Mouse (Mus musculus): ENCODE measurements around the gene Lsm14a.
A peak's percentile ranks its signal among the peaks of the same experiment; 100 is the strongest.
"Not testable (repeated sequence)": the region's sequence is repeated elsewhere in the genome, so short reads cannot be mapped to it uniquely, and the experiment has no call there.

Gene Lsm14a

DNA sequence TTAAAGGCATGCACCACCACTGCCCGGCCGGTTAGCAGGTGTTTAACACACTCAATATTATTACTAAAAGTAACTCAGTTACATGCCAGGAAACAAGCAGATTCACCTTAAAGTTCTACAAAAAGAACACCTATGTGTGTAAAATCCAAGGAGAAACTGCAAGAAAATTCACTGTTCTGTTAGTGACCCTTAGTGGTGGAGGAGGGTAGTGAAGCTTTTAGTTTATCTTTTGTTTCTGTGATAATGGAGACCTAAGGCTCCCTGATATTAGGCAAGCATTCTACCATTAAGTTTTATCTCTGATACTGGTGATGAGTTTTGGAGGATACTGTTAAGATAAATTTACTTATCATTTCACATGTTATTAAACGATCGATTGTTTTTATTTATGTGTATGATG is 37.5 kb downstream of the Lsm14a start:
- DNase-seq (ENCODE audit: low read depth) = no peak

- DNase-seq (ENCODE audit: low read depth) = no peak
These were observed 41.1 kb downstream of the Lsm14a start for GRCm38 (mm10) chr7:34351997-34352396.

GRCm38 (mm10) chr7:34350166-34350565 is 42.9 kb downstream of the Lsm14a start:
- DNase-seq (ENCODE audit: low read depth) = no peak

GRCm38 (mm10) chr7:34348011-34348410 is 45.1 kb downstream of the Lsm14a start:
- DNase-seq (ENCODE audit: low read depth) = no peak

DNA sequence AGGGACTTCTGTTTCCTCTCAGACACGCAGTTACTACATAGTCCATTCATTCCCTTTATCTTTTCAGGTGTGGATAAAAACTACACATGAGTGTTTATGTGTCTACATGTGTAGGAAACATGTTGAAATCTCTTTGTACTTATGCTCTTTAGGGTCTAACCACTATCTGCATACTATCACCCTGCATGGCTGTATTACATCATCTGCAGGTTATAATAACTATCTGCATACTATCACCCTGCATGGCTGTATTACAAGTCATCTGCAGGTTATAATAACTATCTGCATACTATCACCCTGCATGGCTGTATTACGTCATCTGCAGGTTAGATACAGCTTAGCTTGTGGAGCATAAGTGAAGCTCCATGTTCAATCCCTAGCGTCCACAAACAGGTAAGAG is 46.1 kb downstream of the Lsm14a start:
- no peak for DNase-seq (ENCODE audit: low read depth)

GRCm38 (mm10) chr7:34346505-34346904 is 46.6 kb downstream of the Lsm14a start:
- no peak for DNase-seq (ENCODE audit: low read depth)

DNA sequence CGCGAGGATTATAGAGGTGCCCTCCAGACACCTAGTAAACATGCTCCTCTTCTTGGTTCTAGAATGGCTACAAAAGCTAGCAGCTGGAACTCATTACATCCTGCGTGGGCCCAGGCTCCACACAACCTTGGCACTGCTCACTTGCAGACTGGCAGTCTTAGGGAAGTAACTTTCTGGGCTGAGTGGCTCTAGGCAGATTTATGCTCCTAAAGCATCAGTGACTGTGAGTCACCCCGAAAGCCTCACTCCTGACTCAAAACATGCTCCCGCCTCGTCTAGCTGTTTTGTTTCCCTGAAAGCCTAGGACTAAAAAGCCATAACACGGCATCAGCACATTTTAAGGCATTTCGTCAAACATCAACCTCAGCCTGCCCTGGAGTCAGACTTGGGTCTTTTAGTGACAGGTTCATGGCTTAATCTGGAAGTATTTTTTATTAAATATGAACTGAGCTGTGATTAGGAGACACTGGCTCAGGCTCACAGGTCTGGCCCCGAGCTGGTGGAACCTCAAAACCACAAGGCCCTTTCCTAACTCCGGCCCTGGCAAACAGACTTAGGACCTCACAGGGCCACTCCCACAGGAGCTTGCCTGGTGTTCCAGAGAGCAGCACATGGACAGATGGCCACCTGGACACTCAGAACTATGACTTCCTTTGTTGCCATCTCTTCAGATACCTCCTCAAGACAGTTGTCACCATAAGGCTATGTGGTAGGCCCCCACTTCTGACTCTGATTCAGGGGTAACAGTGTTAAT is 50.9 kb downstream of the Lsm14a start:
- DNase-seq (ENCODE audit: low read depth) = no peak

DNA sequence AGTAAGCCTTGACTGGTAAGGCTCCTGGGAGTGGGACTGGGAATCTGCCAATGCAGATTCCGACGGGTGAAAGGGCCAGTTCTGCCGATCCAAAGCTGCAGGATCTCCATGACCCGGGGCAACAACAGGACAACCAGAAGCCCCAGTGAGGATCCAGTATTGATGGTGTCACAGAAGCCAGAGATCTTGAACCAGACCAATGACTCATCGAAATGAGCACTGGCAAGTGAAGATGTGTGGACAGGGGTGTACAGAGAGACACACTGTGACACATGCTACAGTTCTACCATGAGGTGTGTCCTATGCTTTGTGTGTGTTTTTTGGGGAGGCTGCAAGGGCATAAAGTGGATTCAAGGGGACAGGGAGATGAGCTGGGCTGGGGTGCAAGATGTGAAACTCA is 52.3 kb downstream of the Lsm14a start:
- DNase-seq (ENCODE audit: low read depth) = no peak

- no peak for DNase-seq (ENCODE audit: low read depth)
These were observed 54.0 kb downstream of the Lsm14a start for GRCm38 (mm10) chr7:34339164-34339489.

GRCm38 (mm10) chr7:34338445-34339163 is 54.5 kb downstream of the Lsm14a start:
- DNase-seq (ENCODE audit: low read depth) = no peak

DNA sequence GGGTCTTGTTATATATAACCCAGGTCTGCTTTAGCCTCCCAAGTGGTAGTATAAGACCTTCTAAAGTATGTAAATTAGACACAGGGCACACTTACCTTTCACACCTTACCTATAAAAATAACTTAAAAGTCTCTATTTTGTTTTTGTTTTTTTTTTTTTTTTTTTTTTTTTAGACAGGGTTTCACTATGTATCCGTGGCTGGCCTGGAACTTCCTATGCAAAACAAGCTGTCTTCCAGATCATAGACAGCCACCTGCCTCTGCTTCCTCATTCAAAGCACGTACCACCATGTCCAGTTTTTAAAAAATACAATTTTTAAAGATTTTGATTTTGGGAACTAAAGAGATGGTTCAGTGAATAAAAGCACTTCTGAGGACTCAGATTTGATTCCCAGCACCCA is 55.8 kb downstream of the Lsm14a start:
- no peak for DNase-seq (ENCODE audit: low read depth)

GRCm38 (mm10) chr7:34336545-34336944 is 56.6 kb downstream of the Lsm14a start:
- not testable (repeated sequence) for DNase-seq (ENCODE audit: low read depth)

DNA sequence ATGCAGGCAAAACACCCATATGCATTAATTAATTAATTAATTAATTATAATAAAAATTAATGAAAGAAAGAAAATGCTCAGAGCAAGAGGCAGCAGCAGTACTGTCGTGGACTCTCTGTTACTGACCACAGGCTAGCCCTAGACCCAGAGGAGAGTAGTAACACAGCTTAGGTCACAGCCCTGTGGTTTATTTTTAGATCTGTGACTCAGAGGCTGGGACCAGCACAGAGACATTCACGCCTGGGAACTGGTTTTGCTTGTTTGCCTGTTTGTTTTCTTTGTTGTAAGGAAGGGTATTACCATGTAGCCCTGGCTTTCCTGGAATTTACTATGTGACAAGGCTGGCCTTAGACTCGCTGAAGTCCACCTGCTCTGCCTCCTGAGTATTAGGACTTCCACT is 65.6 kb downstream of the Lsm14a start:
- DNase-seq (ENCODE audit: low read depth) = no peak

GRCm38 (mm10) chr7:34324857-34325256 is 68.3 kb downstream of the Lsm14a start:
- DNase-seq (ENCODE audit: low read depth) = no peak

- no peak for DNase-seq (ENCODE audit: low read depth)
These were observed 69.1 kb downstream of the Lsm14a start for GRCm38 (mm10) chr7:34324005-34324404.

DNA sequence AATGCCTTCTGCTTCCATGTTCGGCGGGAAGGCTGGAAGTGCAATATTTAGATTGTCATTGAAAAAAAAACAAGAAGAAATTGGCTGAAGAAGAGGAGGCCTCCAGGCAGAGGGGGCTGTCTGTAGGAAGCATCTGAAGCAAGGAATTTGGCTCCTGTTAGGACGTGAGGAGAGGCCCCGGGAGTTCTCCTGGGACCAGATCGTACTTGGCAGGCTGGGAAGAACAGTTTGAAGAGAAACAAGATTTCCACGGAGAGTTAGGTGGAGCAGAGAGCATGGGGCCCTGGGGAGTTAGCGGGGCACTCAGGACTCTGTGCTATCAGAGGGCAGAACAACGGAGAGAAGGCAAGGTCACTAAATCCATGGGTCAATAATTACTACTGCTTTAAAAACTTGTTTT is 69.8 kb downstream of the Lsm14a start:
- no peak for DNase-seq (ENCODE audit: low read depth)

DNA sequence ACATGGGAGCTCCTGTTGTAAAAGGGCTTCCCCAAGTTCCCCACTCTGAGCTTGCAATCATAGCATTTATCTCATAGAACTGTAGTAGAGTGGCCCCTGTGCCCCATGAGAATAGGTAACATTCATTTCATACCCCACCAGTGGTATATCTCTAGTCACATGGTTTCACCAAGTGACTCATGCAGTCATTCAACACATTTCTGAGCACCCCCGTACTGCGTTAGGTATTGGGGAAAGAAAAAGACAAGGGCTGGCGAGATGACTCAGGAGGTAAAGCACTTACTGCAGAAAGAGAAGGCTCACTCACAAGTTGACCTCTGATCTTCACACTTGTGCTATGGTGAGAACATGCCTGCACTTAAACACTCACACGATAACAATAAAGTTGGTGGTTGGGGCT is 71.2 kb downstream of the Lsm14a start:
- DNase-seq (ENCODE audit: low read depth) = no peak

- no peak for DNase-seq (ENCODE audit: low read depth)
These were observed 72.0 kb downstream of the Lsm14a start for GRCm38 (mm10) chr7:34321119-34321518.

- DNase-seq (ENCODE audit: low read depth) = no peak
These were observed 73.2 kb downstream of the Lsm14a start for GRCm38 (mm10) chr7:34319957-34320356.

DNA sequence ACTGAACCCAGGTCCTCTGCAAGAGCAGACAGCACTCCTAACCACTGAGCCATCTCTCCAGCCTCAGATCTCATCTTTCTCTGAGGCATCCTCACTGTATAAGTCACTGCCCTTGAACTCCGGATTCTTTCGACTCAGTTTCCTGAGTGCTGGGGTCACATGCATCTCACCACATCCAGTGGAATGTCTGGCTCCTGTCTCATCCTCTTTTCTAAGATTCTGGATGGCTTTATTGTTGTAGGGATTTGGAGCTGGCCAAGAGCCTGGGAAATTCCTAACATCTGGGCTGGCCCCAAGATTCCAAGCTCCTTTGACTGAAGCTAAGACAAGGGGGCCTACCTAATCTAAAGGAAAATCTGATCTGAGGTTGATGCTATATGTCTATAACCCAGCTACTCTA is 74.0 kb downstream of the Lsm14a start:
- no peak for DNase-seq (ENCODE audit: low read depth)

DNA sequence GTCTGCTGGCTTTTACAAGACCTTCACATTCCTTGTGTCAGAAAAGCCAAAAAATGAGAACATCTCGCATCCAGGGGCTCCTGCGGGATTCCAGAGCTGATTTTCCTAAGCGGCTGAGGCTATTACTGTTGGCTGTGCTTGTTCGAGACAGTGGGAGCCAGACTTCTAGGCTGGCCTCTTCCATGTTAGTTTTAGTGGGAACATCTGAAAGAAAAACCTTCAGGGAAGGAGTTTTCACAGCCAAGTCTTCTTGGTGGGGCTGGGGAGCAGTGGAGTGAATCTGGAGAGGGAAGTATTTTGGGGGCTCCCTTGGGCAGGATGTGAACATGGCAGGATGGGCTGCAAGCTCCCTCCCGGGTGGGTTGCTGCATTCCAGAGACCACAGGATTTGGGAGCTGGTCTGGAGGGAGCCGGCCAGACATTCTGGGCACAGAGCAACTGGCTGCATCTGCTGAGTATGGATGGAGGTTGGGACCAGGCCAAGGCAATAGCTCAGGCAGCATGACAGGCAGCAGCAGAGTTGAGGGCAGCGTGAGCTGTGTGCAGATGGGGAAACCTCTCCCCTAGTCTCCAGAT is 75.1 kb downstream of the Lsm14a start:
- DNase-seq (ENCODE audit: low read depth) = no peak

GRCm38 (mm10) chr7:34313443-34313875 is 79.7 kb downstream of the Lsm14a start, which contains the start of gene 4931406P16Rik:
Gene 4931406P16Rik, minus strand, starts transcription at chr7:34313551.
- DNase-seq (ENCODE audit: low read depth) = peak; percentile 50

DNA sequence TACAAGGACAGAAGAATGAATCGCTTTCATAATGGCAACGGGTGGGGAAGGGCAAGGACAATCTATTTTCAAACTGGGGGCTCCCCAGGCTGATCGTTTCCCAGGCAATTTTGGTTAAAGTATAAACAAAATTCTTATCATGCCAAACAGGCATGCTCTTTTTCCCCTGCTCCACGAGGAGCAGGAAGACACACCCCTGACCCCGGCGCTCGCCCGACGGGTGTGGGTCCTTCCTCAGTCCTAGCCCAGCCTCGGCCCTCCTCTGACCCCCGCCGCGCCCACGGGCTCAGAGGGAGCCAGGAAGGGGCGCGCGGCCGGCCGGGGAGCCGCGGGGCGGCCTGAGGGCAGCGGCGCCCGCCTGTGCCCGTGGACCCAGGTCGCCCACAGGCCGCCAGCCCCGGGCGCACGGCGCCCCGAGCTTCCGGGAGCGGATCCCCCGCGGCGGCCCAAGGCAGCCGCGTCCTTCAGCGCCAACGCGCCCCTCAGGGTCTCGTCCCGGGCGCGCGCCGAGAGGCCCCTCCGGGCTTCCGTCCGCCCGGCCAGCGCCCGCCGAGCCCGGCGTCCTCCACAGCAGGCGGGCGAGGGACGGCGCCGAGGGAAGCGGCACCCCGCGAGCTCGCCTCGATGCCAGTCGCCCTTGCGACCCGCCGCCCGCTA is 80.2 kb downstream of the Lsm14a start:
- DNase-seq (ENCODE audit: low read depth) = peak; percentile 31
